Mouse (Mus musculus) cerebellum, adult 2 months (tissue): ENCODE measurements around the gene Gm11985. TPM values are rescaled to one million over a fixed set of nuclear protein-coding genes. Genes with fewer than 3 reads are reported as not detected.

Experiments
- DNase-seq, 2 experiments: peaks; one replicate each; pipeline ENCODE4 v3.0.0; 2021
- H3K27ac ChIP-seq: fragments of 200-500 bp; 2 replicates; pipeline ENCODE4 v1.5.1; 2012; ENCODE audit warnings: low read length, control low read depth, inconsistent platforms; ENCODE audit not compliant: insufficient read depth
- H3K27me3 ChIP-seq: fragments of 200-500 bp; 2 replicates; pipeline ENCODE4 v1.6.1; 2012; ENCODE audit warnings: inconsistent platforms, mild to moderate bottlenecking, low read length, moderate library complexity; ENCODE audit not compliant: control insufficient read depth, insufficient read depth
- H3K4me1 ChIP-seq: fragments of 200-500 bp; 2 replicates; pipeline ENCODE4 v1.6.1; 2011; ENCODE audit warnings: low read length; ENCODE audit not compliant: control insufficient read depth, insufficient read depth
- H3K4me3 ChIP-seq: fragments of 200-500 bp; replicated peaks from 2 replicates; pipeline ENCODE3; 2011; ENCODE audit warnings: mild to moderate bottlenecking, low read depth, low read length, control low read depth; ENCODE audit not compliant: insufficient read depth
- CTCF ChIP-seq: fragments of 200-500 bp; IDR thresholded peaks from 2 replicates; pipeline ENCODE4 v1.5.1; 2011; ENCODE audit warnings: low read depth, mild to moderate bottlenecking, control low read depth, low read length, moderate library complexity, borderline replicate concordance; ENCODE audit not compliant: insufficient read depth
- POLR2A ChIP-seq: fragments of 200-500 bp; IDR thresholded peaks from 2 replicates; pipeline ENCODE4 v1.6.1; 2011; ENCODE audit warnings: low read length, control low read depth, borderline replicate concordance; ENCODE audit not compliant: insufficient read depth
- WGBS: fragments of 180-500 bp; shearing (Covaris S2); methylation state at CpG from one replicate; pipeline ENCODE4 v1.1.7; 2018; 5-methylcytosine and 5-hydroxymethylcytosine counted together
- polyA plus RNA-seq: library from polyadenylated mRNA; depleted of rRNA; stranded (reverse); fragments of >200 nt; gene quantifications from 2 replicates; pipeline ENCODE4 v1.2.3, GENCODE M21; 2012; rRNA removed

Gm11985 gene
- not detected in 2 replicates for polyA plus RNA-seq

GRCm38 (mm10) chr11:7188469-7188868 is at the start of gene Gm11985:
Gm11985 (minus strand) TSS chr11:7188569.
- WGBS = 67% methylated on average over 13 of the region's 13 CpGs

GRCm38 (mm10) chr11:7237712-7238111 is 49.3 kb upstream of the Gm11985 start:
- no peak overlapping the region for H3K27ac ChIP-seq
- 75% methylated on average over 6 of the region's 6 CpGs for WGBS

More at GRCm38 (mm10) chr11:7188469-7188868, at the start of gene Gm11985:
- H3K4me3 ChIP-seq = no peak within 1 kb of the TSS
- H3K4me1 ChIP-seq = peaks cover 10% of the 10 kb centered on the region
- H3K27me3 ChIP-seq = no peaks in the 10 kb centered on the region
- no peak within 1 kb of the TSS for H3K27ac ChIP-seq
- TF ChIP-seq POLR2A = no peak
- no peak for TF ChIP-seq CTCF
- no peak for DNase-seq

GRCm38 (mm10) chr11:7236751-7237150 is 48.4 kb upstream of the Gm11985 start:
- DNase-seq = no peak
- TF ChIP-seq POLR2A (no peak), CTCF (no peak)
- Histone ChIP-seq H3K27me3 (no peaks in the 10 kb centered on the region), H3K4me1 (no peaks in the 10 kb centered on the region), H3K4me3 (no peak overlapping the region), H3K27ac (no peak overlapping the region)
- 92% methylated on average over 2 of the region's 2 CpGs for WGBS

More at GRCm38 (mm10) chr11:7237712-7238111, 49.3 kb upstream of the Gm11985 start:
- H3K4me3 ChIP-seq = no peak overlapping the region
- no peaks in the 10 kb centered on the region for H3K4me1 ChIP-seq
- DNase-seq = no peak
- TF ChIP-seq CTCF (no peak), POLR2A (no peak)
- no peaks in the 10 kb centered on the region for H3K27me3 ChIP-seq

- TF ChIP-seq POLR2A = no peak
- no peak for TF ChIP-seq CTCF
- Histone ChIP-seq H3K4me3 (no peak overlapping the region), H3K27ac (no peak overlapping the region), H3K4me1 (no peaks in the 10 kb centered on the region), H3K27me3 (no peaks in the 10 kb centered on the region)
- no peak for DNase-seq
- whole genome bisulfite sequencing = 81% methylated on average over 3 of the region's 3 CpGs
Measured at GRCm38 (mm10) chr11:7234981-7235609, 46.7 kb upstream of the Gm11985 start.

GRCm38 (mm10) chr11:7234436-7234835 is 46.1 kb upstream of the Gm11985 start:
- TF ChIP-seq CTCF (no peak), POLR2A (no peak)
- H3K4me3 ChIP-seq = no peak overlapping the region
- 62% methylated on average over 1 of the region's 1 CpGs for WGBS

GRCm38 (mm10) chr11:7233333-7233732 is 45.0 kb upstream of the Gm11985 start:
- TF ChIP-seq CTCF (no peak), POLR2A (no peak)
- no peak for DNase-seq
- Histone ChIP-seq H3K27me3 (no peaks in the 10 kb centered on the region), H3K27ac (no peak overlapping the region), H3K4me1 (no peaks in the 10 kb centered on the region), H3K4me3 (no peak overlapping the region)
- 89% methylated on average over 2 of the region's 2 CpGs for WGBS

More at GRCm38 (mm10) chr11:7234436-7234835, 46.1 kb upstream of the Gm11985 start:
- Histone ChIP-seq H3K27me3 (no peaks in the 10 kb centered on the region), H3K4me1 (no peaks in the 10 kb centered on the region), H3K27ac (no peak overlapping the region)
- DNase-seq = no peak

- no peak for DNase-seq
- Histone ChIP-seq H3K4me3 (no peak overlapping the region), H3K4me1 (no peaks in the 10 kb centered on the region), H3K27ac (no peak overlapping the region), H3K27me3 (no peaks in the 10 kb centered on the region)
- 95% methylated on average over 4 of the region's 4 CpGs for WGBS
- TF ChIP-seq CTCF (no peak), POLR2A (no peak)
Measured at GRCm38 (mm10) chr11:7231958-7232357, 43.6 kb upstream of the Gm11985 start.

GRCm38 (mm10) chr11:7230000-7230399 is 41.6 kb upstream of the Gm11985 start:
- Histone ChIP-seq H3K4me1 (no peaks in the 10 kb centered on the region; the same call in 1 of the 2 replicates), H3K27ac (no peak overlapping the region), H3K4me3 (no peak overlapping the region), H3K27me3 (no peaks in the 10 kb centered on the region)
- TF ChIP-seq POLR2A (no peak), CTCF (no peak)
- WGBS = 83% methylated on average over 4 of the region's 4 CpGs
- DNase-seq = no peak
